8 mouse cellular contexts compared by ENCODE assay signal in the genomic region with DNA sequence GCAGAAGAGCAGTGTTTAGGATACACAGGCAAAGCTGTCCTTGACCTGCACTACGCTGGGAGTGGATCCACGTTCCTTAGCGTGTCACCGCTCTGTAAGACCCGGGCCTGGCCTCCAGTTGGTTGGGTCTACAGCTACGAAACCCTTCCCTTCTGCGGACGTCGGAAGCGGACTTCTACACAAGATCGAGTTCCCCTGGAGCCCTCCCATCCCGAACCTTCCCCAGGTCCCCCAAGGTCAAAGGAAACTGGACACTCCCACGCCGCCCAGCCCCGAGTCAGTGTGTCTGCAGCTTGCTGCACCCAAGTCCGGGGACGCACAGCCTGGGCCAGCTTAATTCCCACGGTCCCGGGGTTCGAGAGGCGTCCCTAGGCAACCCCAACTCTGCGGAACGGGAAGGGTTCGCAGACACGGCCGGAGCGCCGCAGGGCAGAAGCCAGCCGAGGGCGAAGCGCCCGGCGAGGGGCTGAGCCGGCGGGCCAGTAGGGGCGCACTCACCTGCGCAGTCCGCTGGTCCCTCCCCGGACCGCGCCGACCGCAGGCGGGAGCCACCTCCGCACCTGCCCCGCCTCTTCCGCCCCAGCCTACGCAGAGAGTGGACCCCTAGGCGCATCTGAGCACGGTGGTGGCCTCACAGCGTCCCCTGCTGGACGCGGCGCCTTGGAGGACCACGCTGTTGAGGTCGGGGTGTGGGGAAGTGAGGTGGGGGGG. TPM values are rescaled to one million over a fixed set of nuclear protein-coding genes. Genes with fewer than 3 reads are reported as not detected.
DNase-seq lines count a peak whose midpoint lies in the region; ATAC-seq and TF ChIP-seq lines count a peak whose summit lies in the region.

A gene (minus strand): TSS at position 553 of the 711 bp plus-strand sequence.

- peak within 1 kb of the TSS; percentile 75 for H3K4me2 ChIP-seq in heart, embryonic 12.5 days
- H3K4me2 ChIP-seq in kidney, postnatal 0 days (ENCODE audit: low read length): peak within 1 kb of the TSS; percentile 72
- H3K4me2 ChIP-seq in liver, embryonic 11.5 days: peak within 1 kb of the TSS; percentile 93
- peak within 1 kb of the TSS; percentile 59 for H3K4me2 ChIP-seq in stomach, embryonic 14.5 days (replicated peaks; ENCODE audit: low read depth, low read length)

- peak within 1 kb of the TSS; percentile 85 for H3K27ac ChIP-seq in heart, embryonic 12.5 days (ENCODE audit: poor library complexity, severe bottlenecking)
- H3K27ac ChIP-seq in kidney, postnatal 0 days: peak within 1 kb of the TSS; percentile 87
- peak within 1 kb of the TSS; percentile 79 for H3K27ac ChIP-seq in liver, embryonic 11.5 days (ENCODE audit: low read depth, low read length)
- peak within 1 kb of the TSS; percentile 35 for H3K27ac ChIP-seq in stomach, embryonic 14.5 days (ENCODE audit: low read length)

- no peaks in the 10 kb centered on the region for H3K27me3 ChIP-seq in heart, embryonic 12.5 days (replicated peaks)
- no peaks in the 10 kb centered on the region for H3K27me3 ChIP-seq in kidney, postnatal 0 days (ENCODE audit: insufficient read depth, low read length)
- no peaks in the 10 kb centered on the region for H3K27me3 ChIP-seq in liver, embryonic 11.5 days (replicated peaks; ENCODE audit: control insufficient read depth, insufficient read depth, low read length)
- no peaks in the 10 kb centered on the region for H3K27me3 ChIP-seq in stomach, embryonic 14.5 days (ENCODE audit: control insufficient read depth, insufficient read depth, low read length)

- peak within 1 kb of the TSS; percentile 84 for H3K4me3 ChIP-seq in heart, embryonic 12.5 days
- peak within 1 kb of the TSS; percentile 90 for H3K4me3 ChIP-seq in kidney, postnatal 0 days (replicated peaks; ENCODE audit: low read depth, low read length)
- peak within 1 kb of the TSS; percentile 92 for H3K4me3 ChIP-seq in liver, embryonic 11.5 days (ENCODE audit: low read depth, low read length)
- H3K4me3 ChIP-seq in stomach, embryonic 14.5 days (ENCODE audit: low read depth, low read length): peak within 1 kb of the TSS; percentile 69

- WGBS in heart, embryonic 12.5 days: under 1% methylated on average over 56 of the region's 56 CpGs
- WGBS in kidney, postnatal 0 days: under 1% methylated on average over 55 of the region's 56 CpGs
- WGBS in liver, embryonic 11.5 days: under 1% methylated on average over 54 of the region's 56 CpGs
- 1% methylated on average over 47 of the region's 56 CpGs for WGBS in stomach, embryonic 14.5 days

- peak; percentile 98 for DNase-seq in B cell, adult 2 months
- DNase-seq in brain, adult 2 months (ENCODE audit: low read depth, low spot score): peak; percentile 99
- DNase-seq in kidney, postnatal 0 days (ENCODE audit: low spot score): peak; percentile 96
- DNase-seq in liver, embryonic 11.5 days (ENCODE audit: low spot score): peak; percentile 95
- peak; percentile 95 for DNase-seq in naive thymus-derived CD4-positive, alpha-beta T cell, adult 2 months (ENCODE audit: low read depth)

- ATAC-seq in erythroblast, adult 5-6 weeks (replicated peaks; ENCODE audit: low FRiP score, poor library complexity, severe bottlenecking): peak; percentile 98
- peak; percentile 99 for ATAC-seq in heart, embryonic 12.5 days (ENCODE audit: insufficient number of reproducible peaks, low FRiP score)
- peak; percentile 97 for ATAC-seq in kidney, postnatal 0 days (replicated peaks; ENCODE audit: low FRiP score, low read depth)
- peak; percentile 99 for ATAC-seq in liver, embryonic 11.5 days (replicated peaks; ENCODE audit: low FRiP score)
- ATAC-seq in stomach, embryonic 14.5 days (ENCODE audit: insufficient number of reproducible peaks, insufficient read depth, low FRiP score, low read depth): peak; percentile 99

- H3K4me1 ChIP-seq in heart, embryonic 12.5 days (replicated peaks): peaks cover 26% of the 10 kb centered on the region
- peaks cover 8% of the 10 kb centered on the region; the same call in 1 of the 2 replicates for H3K4me1 ChIP-seq in kidney, postnatal 0 days (replicated peaks; ENCODE audit: insufficient read depth, low read length)
- H3K4me1 ChIP-seq in liver, embryonic 11.5 days (replicated peaks; ENCODE audit: control insufficient read depth, insufficient read depth, low read length): peaks cover 15% of the 10 kb centered on the region
- peaks cover 13% of the 10 kb centered on the region for H3K4me1 ChIP-seq in stomach, embryonic 14.5 days (ENCODE audit: control insufficient read depth, insufficient read depth, low read length)

- peaks cover 11% of the 10 kb centered on the region for H3K36me3 ChIP-seq in heart, embryonic 12.5 days
- H3K36me3 ChIP-seq in kidney, postnatal 0 days (ENCODE audit: insufficient read depth, low read length): no peaks in the 10 kb centered on the region
- H3K36me3 ChIP-seq in liver, embryonic 11.5 days (ENCODE audit: control insufficient read depth, insufficient read depth, low read length): no peaks in the 10 kb centered on the region; the same call in 1 of the 2 replicates
- peaks cover 3% of the 10 kb centered on the region; the same call in 1 of the 2 replicates for H3K36me3 ChIP-seq in stomach, embryonic 14.5 days (ENCODE audit: control insufficient read depth, insufficient read depth, low read length)

- peak; percentile 88 for TF ChIP-seq CTCF in kidney, postnatal 0 days (IDR thresholded peaks at IDR 0.05; ENCODE audit: low read depth)

- H3K9me3 ChIP-seq in heart, embryonic 12.5 days (replicated peaks): no peaks in the 10 kb centered on the region
- H3K9me3 ChIP-seq in kidney, postnatal 0 days (replicated peaks; ENCODE audit: low read length): no peaks in the 10 kb centered on the region
- H3K9me3 ChIP-seq in liver, embryonic 11.5 days (ENCODE audit: control insufficient read depth, low read length): no peaks in the 10 kb centered on the region
- H3K9me3 ChIP-seq in stomach, embryonic 14.5 days (ENCODE audit: control insufficient read depth, low read depth, low read length): no peaks in the 10 kb centered on the region

- peak within 1 kb of the TSS; percentile 89 for H3K9ac ChIP-seq in heart, embryonic 12.5 days
- H3K9ac ChIP-seq in kidney, postnatal 0 days (ENCODE audit: low read depth, low read length): peak within 1 kb of the TSS; percentile 87
- H3K9ac ChIP-seq in liver, embryonic 11.5 days (ENCODE audit: low read depth, low read length): peak within 1 kb of the TSS; percentile 93
- H3K9ac ChIP-seq in stomach, embryonic 14.5 days (replicated peaks; ENCODE audit: low read depth, low read length): peak within 1 kb of the TSS; percentile 87

RNA-seq across cellular contexts. Expression of the gene that starts here (rescaled TPM):
- 5.6 and 15.4 TPM in 2 replicates for total RNA-seq in erythroblast, adult 5-6 weeks (2015; ENCODE audit: low replicate concordance)
- 8.9 and 11.0 TPM in 2 replicates for total RNA-seq in erythroblast, adult 5-6 weeks (2017; ENCODE audit: low replicate concordance)
- polyA plus RNA-seq in heart, embryonic 12.5 days (2016; fragmentation: Nextera tagmentation; extraction: Ambion mirVana): 81.8 and 91.2 TPM in 2 replicates
- polyA plus RNA-seq in kidney, postnatal 0 days (2015; fragmentation: Nextera tagmentation; extraction: Ambion mirVana): 84.7 and 85.1 TPM in 2 replicates
- 79.5 and 80.7 TPM in 2 replicates for polyA plus RNA-seq in liver, embryonic 11.5 days (2014; fragmentation: Nextera tagmentation; extraction: Ambion mirVana)
- 57.2 and 61.2 TPM in 2 replicates for polyA plus RNA-seq in stomach, embryonic 14.5 days (2014; fragmentation: Nextera tagmentation; extraction: Ambion mirVana)

Comparison
In these comparisons a context has a peak if more than half of its experiments do, and no peak if none do; other contexts are left out.
1. Peak in every context shown above with its lines: DNase-seq, ATAC-seq, H3K4me3 ChIP-seq and H3K27ac ChIP-seq.
2. H3K27ac ChIP-seq: peak in every context shown above with its lines; median percentile 87 in kidney, postnatal 0 days; 85 in heart, embryonic 12.5 days; 79 in liver, embryonic 11.5 days; 35 in stomach, embryonic 14.5 days.